Mouse (Mus musculus): Measurements from ENCODE around the gene Carmil3.

Gene Carmil3

DNA sequence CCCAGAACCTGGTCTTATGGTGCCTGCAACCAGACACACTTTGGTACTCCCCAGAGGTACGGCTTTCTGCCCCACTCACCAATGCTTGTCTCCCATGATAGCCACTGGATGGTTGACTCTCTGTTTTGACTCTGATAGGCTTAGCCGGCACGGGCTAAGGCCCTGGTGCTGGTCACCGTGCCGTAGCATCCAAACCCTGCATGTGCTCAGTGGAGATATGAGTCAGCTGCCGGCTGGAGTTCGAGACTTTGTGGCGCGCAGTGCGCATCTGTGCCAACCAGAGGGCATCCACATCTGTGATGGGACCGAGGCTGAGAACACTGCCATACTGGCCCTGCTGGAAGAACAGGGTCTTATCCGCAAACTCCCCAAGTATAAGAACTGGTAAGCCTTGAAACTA lies 51.8 kb downstream of the Carmil3 start:
- DNase-seq (ENCODE audit: low read depth): no peak

DNA sequence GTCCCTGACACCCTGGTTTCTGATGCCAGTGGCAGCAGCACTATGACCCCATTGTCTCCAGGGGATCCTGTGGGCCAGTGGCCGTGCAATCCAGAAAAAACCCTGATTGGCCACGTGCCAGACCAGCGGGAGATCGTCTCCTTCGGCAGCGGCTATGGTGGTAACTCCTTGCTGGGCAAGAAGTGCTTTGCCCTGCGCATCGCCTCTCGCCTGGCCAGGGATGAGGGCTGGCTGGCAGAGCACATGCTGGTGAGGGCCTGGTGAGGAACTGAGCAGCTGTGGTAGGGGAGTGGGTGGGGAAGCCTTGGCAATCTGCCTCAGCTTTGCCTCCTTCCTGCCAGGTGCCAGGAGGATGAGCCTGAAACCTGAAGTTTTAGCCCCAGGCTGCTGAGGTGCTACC lies 53.9 kb downstream of the Carmil3 start:
- no peak for DNase-seq (ENCODE audit: low read depth)

DNA sequence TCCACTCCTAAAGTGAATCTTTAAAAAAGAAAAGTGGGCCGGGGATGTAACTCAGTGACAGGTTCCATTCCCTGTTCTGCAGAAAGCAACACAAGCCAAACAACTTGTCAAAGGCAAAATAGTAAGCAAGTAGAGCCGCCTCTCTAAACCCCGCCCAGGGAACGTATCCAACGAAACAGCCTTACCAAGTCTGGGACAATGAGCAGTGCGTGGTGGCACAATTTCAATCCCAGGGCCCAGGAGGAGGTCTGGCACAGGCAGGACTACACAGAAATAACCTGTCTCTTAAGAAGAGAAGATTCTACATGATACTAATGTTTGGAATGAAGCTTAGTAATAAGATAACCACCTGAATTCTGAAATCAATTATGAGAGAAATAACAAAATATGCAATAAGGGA lies 59.7 kb downstream of the Carmil3 start:
- DNase-seq (ENCODE audit: low read depth): no peak

DNA sequence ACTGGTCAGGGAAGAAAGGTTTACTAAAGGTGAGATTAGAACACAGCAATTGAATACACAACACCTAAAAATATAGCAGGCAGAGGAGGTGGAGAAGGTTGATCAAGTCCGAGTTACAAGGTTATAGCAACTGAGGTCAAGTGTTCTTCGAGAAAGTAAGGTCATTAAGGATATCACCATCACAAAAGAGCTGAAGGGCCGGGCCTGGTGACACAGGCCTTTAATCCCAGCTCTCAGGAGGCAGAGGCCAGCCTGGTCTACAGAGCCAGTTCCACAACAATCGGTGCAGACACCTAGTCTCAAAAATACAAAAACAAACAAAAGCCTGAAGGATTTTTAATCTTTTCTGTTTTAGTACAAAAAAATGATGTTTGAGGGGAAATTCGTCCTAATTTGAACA lies 60.9 kb downstream of the Carmil3 start:
- no peak for DNase-seq (ENCODE audit: low read depth)

DNA sequence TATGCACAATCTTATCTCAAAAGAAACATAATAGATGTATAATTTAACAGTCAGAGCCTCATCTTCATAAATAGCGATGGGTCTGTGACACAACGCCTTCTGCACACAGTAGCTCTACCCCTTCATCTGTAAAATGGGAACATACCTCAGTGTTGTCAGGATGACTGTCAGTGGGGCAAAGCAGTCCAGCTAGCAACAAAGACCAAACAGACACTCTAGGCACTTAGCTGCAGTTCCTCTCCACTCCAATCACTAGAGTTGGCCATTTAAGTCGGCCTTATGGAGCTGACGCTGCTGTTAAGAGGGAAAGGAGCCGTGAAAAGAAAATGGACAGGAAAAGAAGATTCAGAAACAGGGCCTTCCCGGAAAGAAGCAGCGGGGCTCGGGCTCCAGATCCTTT lies 61.3 kb downstream of the Carmil3 start:
- DNase-seq (ENCODE audit: low read depth): no peak

DNA sequence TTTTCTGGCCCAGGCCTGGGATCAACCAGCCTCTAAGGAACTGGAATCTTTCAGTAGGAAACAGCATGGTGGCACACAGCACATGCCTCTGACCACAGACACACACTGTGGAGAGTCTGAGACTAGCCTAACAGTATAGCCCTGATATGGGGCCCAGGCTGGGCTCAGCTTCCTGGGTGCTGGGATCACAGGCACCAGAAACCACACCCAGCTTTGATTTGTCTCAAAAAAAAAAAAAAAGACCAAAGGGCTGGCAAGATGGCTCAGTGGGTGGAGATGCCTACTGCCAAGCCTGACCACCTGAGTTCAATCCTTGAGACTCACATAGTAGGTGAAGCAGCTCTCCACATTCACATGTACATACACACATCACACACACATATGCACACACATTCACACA lies 64.2 kb downstream of the Carmil3 start:
- no peak for DNase-seq (ENCODE audit: low read depth)

DNA sequence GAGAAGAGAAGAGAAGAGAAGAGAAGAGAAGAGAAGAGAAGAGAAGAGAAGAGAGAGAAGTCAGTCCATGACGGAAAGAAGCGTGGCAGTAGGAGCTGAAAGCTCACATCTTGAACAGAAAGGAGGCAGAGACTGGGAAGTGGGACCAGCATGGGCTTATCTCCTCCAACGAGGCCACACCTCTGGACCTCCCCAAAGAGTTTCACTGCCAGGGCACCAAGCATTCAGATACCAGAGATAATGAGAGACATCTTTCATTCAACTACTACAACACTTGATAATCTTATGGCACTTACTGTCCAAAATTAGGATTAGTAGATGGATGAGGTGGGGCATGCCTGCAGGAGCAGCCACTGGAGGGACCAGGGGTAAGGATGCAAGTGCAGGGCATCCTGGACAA lies 65.3 kb downstream of the Carmil3 start:
- no peak for DNase-seq (ENCODE audit: low read depth)

DNA sequence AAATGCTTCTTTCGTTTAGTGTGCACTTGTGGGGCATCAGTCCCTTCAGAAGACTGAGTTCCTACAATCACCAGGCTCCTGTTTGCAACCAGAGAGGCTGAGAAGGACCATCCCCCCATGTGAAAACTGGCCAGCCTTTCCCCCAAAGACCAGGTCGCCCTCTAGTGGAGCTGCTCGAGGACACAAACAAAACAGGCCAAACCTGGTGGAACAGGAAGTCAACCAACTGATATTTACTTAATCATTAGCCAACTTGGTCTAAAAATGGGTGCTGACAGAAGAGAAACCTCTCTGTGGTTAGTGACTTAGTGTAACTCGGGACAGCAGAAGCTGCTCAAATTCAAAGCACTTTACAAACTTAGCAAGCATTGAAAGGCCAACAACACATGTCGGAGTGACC lies 66.6 kb downstream of the Carmil3 start:
- DNase-seq (ENCODE audit: low read depth): peak; percentile 81

DNA sequence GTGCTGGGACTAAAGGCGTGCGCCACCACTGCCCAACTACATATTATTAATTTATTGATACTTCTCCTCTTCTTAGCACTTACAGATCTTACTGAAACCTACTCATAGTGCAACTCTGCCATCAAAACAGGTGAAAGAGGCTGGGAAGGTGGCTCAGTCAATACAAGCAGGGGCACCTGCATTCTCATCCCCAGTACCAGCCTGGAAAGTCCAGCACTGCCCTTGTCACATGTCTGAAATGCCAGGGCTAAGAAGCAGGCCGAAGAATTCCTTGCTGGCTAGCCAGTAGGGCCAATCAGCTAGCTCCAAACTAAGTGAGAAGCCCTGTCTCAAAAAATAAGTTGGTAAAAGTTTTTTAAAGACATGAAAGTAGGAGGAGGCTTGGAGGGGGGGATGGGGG lies 67.1 kb downstream of the Carmil3 start:
- DNase-seq (ENCODE audit: low read depth): no peak

Data from c-Kit-positive CD71-negative TER-119-negative erythroid progenitor cells, embryonic 14.5 days (primary cell).